Mouse (Mus musculus) limb, embryonic 12.5 days (tissue): ENCODE data around the gene Cluap1. TPM values are rescaled to one million over a fixed set of nuclear protein-coding genes. Genes with fewer than 3 reads are reported as not detected.

Experiments
- ATAC-seq: fragments of 200-750 bp; cut with Nextera tagmentation; 2 replicates; pipeline ENCODE4 v1.8.0; 2017; ENCODE audit warnings: low read depth, moderate TSS enrichment; ENCODE audit not compliant: insufficient number of reproducible peaks, insufficient read depth, low FRiP score, low TSS enrichment
- H3K27ac ChIP-seq: fragments of 300-500 bp; sonication (generic); 2 replicates; pipeline ENCODE4 v1.5.1; 2016; ENCODE audit warnings: mild to moderate bottlenecking, moderate library complexity
- H3K27me3 ChIP-seq: fragments of 300-500 bp; sonication (generic); 2 replicates; pipeline ENCODE4 v1.6.1; 2016; ENCODE audit warnings: mild to moderate bottlenecking, moderate library complexity
- H3K36me3 ChIP-seq: fragments of 300-500 bp; sonication (generic); 2 replicates; pipeline ENCODE4 v1.6.1; 2016; ENCODE audit warnings: mild to moderate bottlenecking, moderate library complexity
- H3K4me1 ChIP-seq: fragments of 300-500 bp; sonication (generic); replicated peaks from 2 replicates; pipeline ENCODE4 v1.6.1; 2016
- H3K4me2 ChIP-seq: fragments of 300-500 bp; sonication (generic); 2 replicates; pipeline ENCODE4 v1.6.1; 2016; ENCODE audit warnings: mild to moderate bottlenecking, moderate library complexity
- H3K4me3 ChIP-seq: fragments of 300-500 bp; sonication (generic); replicated peaks from 2 replicates; pipeline ENCODE4 v1.5.1; 2016; ENCODE audit warnings: mild to moderate bottlenecking
- H3K9ac ChIP-seq: fragments of 300-500 bp; sonication (generic); replicated peaks from 2 replicates; pipeline ENCODE4 v1.6.1; 2016; ENCODE audit warnings: mild to moderate bottlenecking, moderate library complexity
- H3K9me3 ChIP-seq: fragments of 300-500 bp; sonication (generic); 2 replicates; pipeline ENCODE4 v1.6.1; 2016; ENCODE audit warnings: mild to moderate bottlenecking, moderate library complexity
- WGBS: fragments of 180-500 bp; shearing (Covaris S2); methylation state at CpG from one replicate; pipeline ENCODE4 v1.1.7; 2016; 5-methylcytosine and 5-hydroxymethylcytosine counted together
- polyA plus RNA-seq: library from polyadenylated mRNA; unstranded; fragments of >200 nt; fragmentation: Nextera tagmentation; extraction: Ambion mirVana; gene quantifications from 2 replicates; pipeline ENCODE4 v1.2.1, GENCODE M21; 2016

Gene Cluap1
- polyA plus RNA-seq: 25.7 and 30.6 TPM in 2 replicates

DNA sequence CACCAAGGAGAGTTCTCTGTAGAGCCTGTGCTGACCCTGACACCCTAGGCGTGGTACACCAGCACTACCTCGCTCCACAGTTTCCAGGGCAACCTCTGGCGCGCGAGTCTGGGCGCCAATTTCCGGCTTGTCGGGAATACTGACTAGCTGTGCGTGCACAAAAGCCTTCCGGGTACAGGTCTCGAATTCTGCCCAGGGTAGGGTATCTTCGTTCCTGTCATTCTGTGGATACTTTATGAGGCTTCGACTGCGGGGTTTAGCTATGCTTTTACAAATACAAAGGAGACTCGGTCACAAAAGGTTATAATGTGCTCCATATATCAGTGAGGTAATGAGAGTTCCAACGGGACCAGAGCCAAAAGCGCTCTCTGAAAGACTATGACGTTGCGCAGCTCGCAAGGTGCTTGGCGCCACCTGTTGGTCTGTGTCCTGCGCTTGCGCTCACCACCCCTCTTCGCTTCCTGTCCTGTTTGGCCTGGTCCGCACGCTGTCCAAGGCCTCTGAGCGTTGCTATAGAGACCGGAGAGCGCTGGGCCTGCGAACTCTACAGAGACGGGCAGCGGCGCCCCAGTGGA lies at the start of gene Cluap1, which contains the start of gene 1700037C18Rik:
Gene Cluap1, plus strand, starts transcription at position 265 of the 575 bp plus-strand sequence.
Gene 1700037C18Rik, minus strand, starts transcription at position 153 of the 575 bp plus-strand sequence.
- ATAC-seq: peak; percentile 95
- H3K9ac ChIP-seq: peak within 1 kb of the TSS; percentile 70
- H3K4me1 ChIP-seq: peaks cover 9% of the 10 kb centered on the region
- no peaks in the 10 kb centered on the region for H3K27me3 ChIP-seq
- H3K4me3 ChIP-seq: peak within 1 kb of the TSS; percentile 62
- peaks cover 46% of the 10 kb centered on the region for H3K36me3 ChIP-seq
- H3K27ac ChIP-seq: peak within 1 kb of the TSS; percentile 62; the same call in 1 of the 2 replicates
- peak within 1 kb of the TSS; percentile 70 for H3K4me2 ChIP-seq
- WGBS: under 1% methylated on average over 33 of the region's 33 CpGs
- no peaks in the 10 kb centered on the region for H3K9me3 ChIP-seq

DNA sequence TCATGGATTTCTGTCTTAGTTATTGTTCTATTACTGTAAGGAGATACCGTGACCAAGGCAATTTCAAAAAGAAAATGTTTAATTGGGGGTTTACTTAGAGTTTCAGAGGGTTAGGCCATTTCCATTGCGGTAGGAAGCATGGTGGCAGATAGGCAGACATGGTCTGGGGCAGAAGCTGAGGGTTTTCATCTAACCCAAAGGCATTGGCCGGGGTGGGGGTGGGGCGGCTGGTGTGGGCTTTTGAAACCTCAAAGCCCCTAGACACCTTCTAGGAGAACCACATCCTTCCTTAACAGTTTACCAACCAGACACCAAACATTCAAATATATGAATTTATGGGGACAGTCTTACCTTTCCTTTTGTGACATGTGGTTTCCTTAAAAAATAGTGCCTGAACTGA lies 49.3 kb upstream of the Cluap1 start:
- no peaks in the 10 kb centered on the region for H3K27me3 ChIP-seq
- no peak overlapping the region for H3K4me3 ChIP-seq
- H3K4me2 ChIP-seq: no peak overlapping the region
- H3K27ac ChIP-seq: no peak overlapping the region
- H3K36me3 ChIP-seq: peaks cover 24% of the 10 kb centered on the region
- no peaks in the 10 kb centered on the region for H3K9me3 ChIP-seq
- H3K9ac ChIP-seq: no peak overlapping the region
- H3K4me1 ChIP-seq: no peaks in the 10 kb centered on the region
- 90% methylated on average over 4 of the region's 4 CpGs for WGBS
- no peak for ATAC-seq

DNA sequence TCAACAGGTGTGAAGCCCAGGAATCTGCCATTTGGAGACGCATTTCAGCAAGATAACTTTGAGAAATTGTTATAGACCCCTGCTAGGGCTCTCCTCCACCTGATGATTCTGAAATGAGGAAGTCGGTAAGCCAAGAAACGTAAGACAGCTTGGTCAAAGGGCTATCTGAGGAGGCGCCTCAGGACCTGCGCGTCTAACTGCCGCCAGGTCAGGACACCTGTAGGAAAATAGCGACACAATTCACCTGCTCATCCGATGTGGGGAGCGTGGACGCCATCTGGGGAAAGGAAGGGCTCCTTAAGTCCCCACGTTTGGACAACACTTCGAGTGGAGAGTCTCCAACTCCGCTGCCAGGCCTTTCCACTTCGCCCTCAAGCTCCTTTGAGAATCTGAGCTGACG lies 36.8 kb upstream of the Cluap1 start:
- peak overlapping the region; percentile 53 for H3K4me3 ChIP-seq
- H3K27ac ChIP-seq: peak overlapping the region; percentile 23; the same call in 1 of the 2 replicates
- peaks cover 12% of the 10 kb centered on the region for H3K4me1 ChIP-seq
- H3K36me3 ChIP-seq: peaks cover 23% of the 10 kb centered on the region
- H3K9me3 ChIP-seq: no peaks in the 10 kb centered on the region
- peak; percentile 21; the same call in 1 of the 2 replicates for ATAC-seq
- H3K4me2 ChIP-seq: peak overlapping the region; percentile 85
- H3K9ac ChIP-seq: peak overlapping the region; percentile 69
- no peaks in the 10 kb centered on the region for H3K27me3 ChIP-seq
- WGBS: 1% methylated on average over 16 of the region's 16 CpGs

DNA sequence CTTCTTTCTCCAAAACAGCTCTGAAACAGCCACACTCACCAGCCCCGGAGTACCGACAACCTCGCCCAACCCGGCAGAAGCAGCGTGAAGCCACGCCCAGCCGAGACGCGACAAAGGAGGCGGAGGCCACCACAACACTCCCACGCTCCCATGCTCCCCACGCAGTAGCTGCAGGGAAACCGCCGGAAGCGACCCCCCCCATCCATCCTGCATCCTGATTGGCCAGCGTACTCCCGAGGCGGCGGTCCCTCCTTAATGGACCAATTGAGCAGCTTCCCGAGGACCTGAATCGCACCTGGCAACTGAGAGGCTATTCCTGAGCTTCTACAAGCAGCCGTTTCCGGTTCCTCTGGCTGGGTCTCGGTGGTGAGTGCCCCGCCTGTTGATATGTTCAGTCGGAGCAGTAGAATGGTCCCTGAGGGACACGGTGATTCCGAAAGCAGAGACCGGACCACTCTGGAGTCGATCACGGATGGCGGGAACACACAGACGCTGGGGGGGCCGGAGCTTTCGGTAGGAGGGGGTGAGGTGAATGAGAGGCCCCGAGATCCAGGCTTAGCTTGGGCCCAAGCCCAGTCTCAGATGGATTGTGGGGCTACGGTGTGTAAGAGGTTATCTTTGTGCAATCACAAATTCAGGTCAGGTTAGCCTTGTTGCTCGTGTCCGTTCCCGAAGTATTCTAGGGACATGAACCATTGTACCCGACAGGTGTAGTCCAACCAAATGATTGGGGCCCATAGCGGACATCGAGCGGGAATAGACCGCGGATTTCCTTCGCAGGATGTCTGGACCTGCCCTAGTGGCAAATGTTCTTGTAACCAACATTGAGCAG lies 36.2 kb upstream of the Cluap1 start, which contains the start of gene Naa60:
Gene Naa60, plus strand, starts transcription at position 160 of the 832 bp plus-strand sequence.
- peak within 1 kb of the TSS; percentile 85 for H3K4me2 ChIP-seq
- H3K4me1 ChIP-seq: peaks cover 12% of the 10 kb centered on the region
- WGBS: 4% methylated on average over 47 of the region's 47 CpGs
- no peaks in the 10 kb centered on the region for H3K9me3 ChIP-seq
- peak within 1 kb of the TSS; percentile 53 for H3K4me3 ChIP-seq
- no peaks in the 10 kb centered on the region for H3K27me3 ChIP-seq
- H3K36me3 ChIP-seq: peaks cover 21% of the 10 kb centered on the region
- peak within 1 kb of the TSS; percentile 69 for H3K9ac ChIP-seq
- H3K27ac ChIP-seq: peak within 1 kb of the TSS; percentile 50; the same call in 1 of the 2 replicates
- peak; percentile 98 for ATAC-seq

DNA sequence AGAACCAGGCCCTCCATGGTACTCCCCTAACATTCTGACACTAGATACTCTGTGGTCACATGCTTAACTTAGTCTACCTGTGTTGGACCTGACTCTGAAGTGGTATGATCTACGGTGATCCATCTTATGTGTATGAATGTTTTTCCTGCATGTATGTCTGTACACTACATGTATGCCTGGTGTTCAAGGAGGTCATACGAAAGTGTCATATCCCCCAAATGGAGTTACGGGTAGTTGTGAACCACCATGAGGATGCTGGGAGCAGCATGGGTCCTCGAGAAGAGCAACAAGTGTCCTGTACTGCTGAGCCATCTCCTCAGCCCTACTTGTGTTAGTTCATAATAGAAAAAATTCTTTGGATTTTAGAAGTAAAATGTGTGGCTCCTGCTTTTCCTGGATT lies 32.3 kb upstream of the Cluap1 start:
- Histone ChIP-seq H3K9ac (no peak overlapping the region), H3K27me3 (no peaks in the 10 kb centered on the region), H3K27ac (no peak overlapping the region), H3K36me3 (peaks cover 10% of the 10 kb centered on the region), H3K4me1 (peaks cover 8% of the 10 kb centered on the region), H3K9me3 (no peaks in the 10 kb centered on the region), H3K4me3 (no peak overlapping the region), H3K4me2 (no peak overlapping the region)
- WGBS: 91% methylated on average over 4 of the region's 4 CpGs
- ATAC-seq: no peak

DNA sequence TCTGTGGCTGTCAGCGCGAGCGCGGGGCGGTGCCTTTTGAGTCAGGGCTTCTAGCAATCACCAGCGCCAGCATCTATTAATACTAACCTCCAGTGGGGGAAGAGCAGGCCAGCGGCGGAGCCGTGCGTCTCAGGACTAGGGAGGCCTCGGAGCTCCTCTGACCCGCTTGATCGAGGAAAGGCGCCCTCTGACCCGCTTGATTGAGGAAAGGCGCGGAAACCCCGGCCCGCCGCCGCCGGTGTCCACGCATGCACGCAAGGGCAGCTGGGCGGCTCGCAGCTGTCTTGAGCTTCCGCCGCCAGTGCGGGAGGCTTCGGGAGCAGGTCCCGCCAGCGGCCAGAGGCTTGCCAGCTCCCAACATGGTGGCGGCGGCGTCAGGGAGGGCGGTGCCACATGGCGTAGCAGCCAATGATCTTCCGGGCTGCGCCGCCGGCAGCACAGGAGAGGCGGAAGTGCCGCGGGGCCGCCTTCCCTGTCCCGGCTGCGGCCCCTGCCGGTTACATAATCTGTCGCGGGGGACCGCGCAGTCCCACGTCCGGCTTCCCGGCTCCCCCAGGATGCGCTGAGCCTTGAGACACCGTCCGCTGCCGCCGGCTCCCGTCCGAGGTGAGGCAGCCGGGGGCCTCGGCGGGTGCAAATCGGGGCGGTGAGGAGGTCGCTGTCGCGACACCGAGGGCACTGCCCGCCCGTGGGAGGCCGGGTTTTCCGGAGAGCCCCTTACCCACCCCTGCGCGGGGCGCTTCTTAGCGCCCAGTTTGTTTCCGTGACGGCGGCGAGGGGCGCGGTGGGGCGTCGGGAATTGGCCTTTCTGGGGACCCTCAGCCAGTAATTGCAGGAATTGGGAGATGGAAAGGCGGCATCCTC lies 24.2 kb upstream of the Cluap1 start, which contains the start of the genes Zfp597 and Gm20695:
Gene Zfp597, minus strand, starts transcription at position 361 of the 864 bp plus-strand sequence.
Gene Gm20695, plus strand, starts transcription at position 448 of the 864 bp plus-strand sequence.
- H3K4me3 ChIP-seq: peak within 1 kb of the TSS; percentile 90
- H3K36me3 ChIP-seq: peaks cover 3% of the 10 kb centered on the region
- no peaks in the 10 kb centered on the region for H3K27me3 ChIP-seq
- H3K9ac ChIP-seq: peak within 1 kb of the TSS; percentile 85
- peak within 1 kb of the TSS; percentile 67 for H3K4me2 ChIP-seq
- H3K27ac ChIP-seq: peak within 1 kb of the TSS; percentile 88
- ATAC-seq: peak; percentile 99
- H3K4me1 ChIP-seq: peaks cover 9% of the 10 kb centered on the region
- H3K9me3 ChIP-seq: no peaks in the 10 kb centered on the region
- WGBS: under 1% methylated on average over 88 of the region's 88 CpGs

DNA sequence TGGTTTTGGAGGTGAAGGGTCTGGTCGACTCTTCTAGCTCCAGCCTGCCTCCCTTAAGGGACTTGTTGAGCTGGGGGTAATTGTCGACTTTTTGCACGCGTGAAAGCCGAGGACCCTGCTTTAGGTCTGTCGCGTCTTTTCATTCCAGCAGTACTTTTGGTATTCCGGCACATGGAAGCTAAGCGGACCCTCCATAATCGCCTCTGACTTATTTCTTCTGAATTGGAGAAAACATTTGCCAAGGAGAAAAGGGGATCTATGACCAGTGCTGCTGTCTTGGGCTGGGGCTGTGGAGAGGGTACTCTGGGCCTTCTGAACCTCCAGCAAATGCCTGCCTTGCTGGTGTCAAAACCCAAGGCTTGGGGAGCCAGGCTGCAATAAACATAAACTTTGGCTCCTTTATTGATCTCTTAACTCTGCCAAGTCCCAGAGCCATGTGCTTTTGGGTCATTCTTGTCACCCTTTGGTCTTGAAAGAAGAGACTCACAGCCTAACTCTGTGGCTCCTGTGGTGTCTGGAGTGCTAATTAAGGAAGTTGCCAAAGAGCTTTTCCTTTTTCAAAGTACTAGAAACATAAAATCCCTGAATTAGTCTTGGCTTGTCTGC lies 23.4 kb upstream of the Cluap1 start:
- peak overlapping the region; percentile 88 for H3K27ac ChIP-seq
- no peaks in the 10 kb centered on the region for H3K27me3 ChIP-seq
- H3K9ac ChIP-seq: peak overlapping the region; percentile 85
- H3K36me3 ChIP-seq: no peaks in the 10 kb centered on the region; the same call in 1 of the 2 replicates
- peak overlapping the region; percentile 67 for H3K4me2 ChIP-seq
- peaks cover 9% of the 10 kb centered on the region for H3K4me1 ChIP-seq
- no peak for ATAC-seq
- WGBS: 2% methylated on average over 10 of the region's 10 CpGs
- H3K9me3 ChIP-seq: no peaks in the 10 kb centered on the region
- H3K4me3 ChIP-seq: peak overlapping the region; percentile 90

DNA sequence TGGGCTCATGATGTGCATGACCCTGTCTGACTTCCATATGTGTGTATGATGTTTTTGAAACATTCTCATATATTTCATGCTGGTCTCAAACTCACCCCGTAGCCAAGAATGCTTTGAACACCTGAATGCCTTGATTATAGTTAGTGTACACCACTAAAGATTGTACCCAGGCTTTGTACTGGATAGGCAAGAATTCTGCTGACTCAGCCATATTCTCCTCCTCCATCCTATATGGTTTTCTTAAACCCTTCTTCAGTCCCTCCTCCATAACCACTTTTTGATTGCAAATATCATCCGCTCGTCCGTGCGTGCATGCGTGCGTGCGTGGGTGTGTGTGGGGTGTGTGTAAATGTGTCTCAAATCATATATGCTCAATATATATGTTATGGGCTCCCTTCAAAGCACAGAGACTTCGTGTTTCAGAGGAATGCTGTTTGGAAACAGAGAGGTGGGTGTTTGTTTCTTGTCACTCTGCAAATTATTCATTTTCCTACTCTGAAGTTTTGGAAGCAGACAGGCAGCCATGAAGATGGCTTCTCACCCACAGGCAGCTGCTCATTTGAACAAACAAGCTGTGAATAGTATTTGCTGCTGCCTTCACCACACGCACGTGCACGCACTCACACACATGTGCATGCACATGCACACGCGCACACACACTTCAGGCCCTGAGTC lies 16.8 kb upstream of the Cluap1 start:
- Histone ChIP-seq H3K4me3 (no peak overlapping the region), H3K4me2 (no peak overlapping the region), H3K36me3 (peaks cover 13% of the 10 kb centered on the region), H3K9ac (no peak overlapping the region), H3K4me1 (no peaks in the 10 kb centered on the region), H3K27ac (no peak overlapping the region), H3K9me3 (no peaks in the 10 kb centered on the region), H3K27me3 (no peaks in the 10 kb centered on the region)
- ATAC-seq: no peak
- 94% methylated on average over 14 of the region's 14 CpGs for WGBS

DNA sequence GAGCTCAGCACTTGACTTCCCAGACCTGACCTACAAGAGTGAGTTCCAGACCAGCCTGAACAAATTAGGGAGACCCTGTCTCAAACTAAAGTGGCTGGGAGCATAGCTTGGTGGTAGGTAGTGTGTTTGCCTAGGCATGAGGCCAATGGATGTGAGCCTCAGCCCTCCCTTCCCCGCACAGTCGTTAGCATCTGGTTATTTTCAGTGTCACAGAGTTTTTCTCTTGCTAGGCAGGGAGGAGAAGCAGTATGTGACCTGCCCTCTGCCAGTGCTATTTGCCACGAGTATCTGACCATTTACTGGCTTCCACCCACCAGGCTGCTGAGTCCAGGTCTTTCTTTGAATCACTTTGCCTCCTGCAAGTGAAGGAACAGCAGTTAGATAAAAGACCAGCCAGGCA lies 14.9 kb upstream of the Cluap1 start:
- no peak overlapping the region for H3K9ac ChIP-seq
- ATAC-seq: no peak
- WGBS: 58% methylated on average over 3 of the region's 3 CpGs
- no peaks in the 10 kb centered on the region for H3K9me3 ChIP-seq
- peaks cover 27% of the 10 kb centered on the region for H3K36me3 ChIP-seq
- H3K4me3 ChIP-seq: no peak overlapping the region
- no peaks in the 10 kb centered on the region for H3K4me1 ChIP-seq
- H3K27ac ChIP-seq: no peak overlapping the region
- no peak overlapping the region for H3K4me2 ChIP-seq
- H3K27me3 ChIP-seq: no peaks in the 10 kb centered on the region
